Comparison of ENCODE assay signal across 21 mouse cellular contexts in genomic region chr14:61995253-61995652, GRCm38 (mm10).
DNase-seq lines count a peak whose midpoint lies in the region; TF ChIP-seq lines count a peak whose summit lies in the region.
"Had no signal": no experiment of that assay in that cellular context is flagged by ENCODE, and none has a peak within 500 bp of the region (broad histone marks: within the 10 kb centered on the region; RNA-seq: fewer than 3 reads in every experiment).

No protein-coding gene starts in this region.

- WGBS in thymus, adult 2 months = 53% methylated on average over 1 of the region's 1 CpGs

- no peak overlapping the region for H3K4me3 ChIP-seq in thymus, adult 2 months (ENCODE audit: control insufficient read depth, insufficient read depth, low read length)
- H3K4me3 ChIP-seq: gastrocnemius, adult 2 months; heart, embryonic 13.5 days; left cerebral cortex, adult 2 months; neural tube, embryonic 12.5 days had no signal

- no peak overlapping the region for H3K27ac ChIP-seq in thymus, adult 2 months (ENCODE audit: control insufficient read depth, insufficient read depth, low read length)
- H3K27ac ChIP-seq: gastrocnemius, adult 2 months; heart, embryonic 13.5 days; left cerebral cortex, adult 2 months; neural tube, embryonic 12.5 days had no signal

- no peaks in the 10 kb centered on the region for H3K27me3 ChIP-seq in thymus, adult 2 months (ENCODE audit: control insufficient read depth, insufficient read depth, low read length)
- H3K27me3 ChIP-seq: heart, embryonic 13.5 days; neural tube, embryonic 12.5 days had no signal

- no peak for TF ChIP-seq POLR2A in thymus, adult 2 months (IDR thresholded peaks at IDR 0.05; ENCODE audit: control insufficient read depth, extremely low read depth, insufficient read depth, low read length, poor library complexity)

- DNase-seq in thymus, adult 2 months = peak; percentile 13
- DNase-seq in thymus, adult 18-20 months = no peak
- peak; percentile 20 for DNase-seq in induced T-regulatory cell, adult 2 months (ENCODE audit: low read depth)
- DNase-seq in thymus, postnatal 0 days (ENCODE audit: low spot score) = peak; percentile 71
- DNase-seq in cerebellum, adult 9-10 months = no peak
- DNase-seq in urinary bladder, postnatal 25 days (ENCODE audit: low spot score) = no peak
- DNase-seq in left cerebral cortex, adult 18-20 months (ENCODE audit: low spot score in 2 of 2) = no peak
- DNase-seq: adrenal gland, postnatal 14 days; cerebellum, adult 11-12 months; cerebellum, postnatal 36 days; gastrocnemius, adult 2 months; heart, adult 11 months; kidney, adult 2 months; kidney, postnatal 25 days; left cerebral cortex, postnatal 4 days; lung, adult 2 months; lung, postnatal 36 days had no signal

- no peaks in the 10 kb centered on the region for H3K36me3 ChIP-seq in thymus, adult 2 months (ENCODE audit: control insufficient read depth, insufficient read depth, low read length)
- H3K36me3 ChIP-seq: G1E; heart, embryonic 13.5 days; neural tube, embryonic 12.5 days had no signal

- TF ChIP-seq CTCF in thymus, adult 2 months (IDR thresholded peaks at IDR 0.05; ENCODE audit: borderline replicate concordance, control insufficient read depth, extremely low read depth, insufficient read depth, low read length, poor library complexity) = no peak

- H3K4me1 ChIP-seq in thymus, adult 2 months (replicated peaks; ENCODE audit: control insufficient read depth, insufficient read depth, low read length) = peaks cover 2% of the 10 kb centered on the region; the same call in 1 of the 2 replicates
- H3K4me1 ChIP-seq: heart, embryonic 13.5 days; neural tube, embryonic 12.5 days had no signal

Comparison
In these comparisons a context has a peak if more than half of its experiments do, and no peak if none do; other contexts are left out.
1. DNase-seq: peak in thymus, adult 2 months (single experiment), induced T-regulatory cell, adult 2 months (single experiment) and thymus, postnatal 0 days (single experiment); none in thymus, adult 18-20 months (0 of 2), cerebellum, adult 9-10 months (single experiment), urinary bladder, postnatal 25 days (single experiment) and left cerebral cortex, adult 18-20 months (0 of 2).